In the genomic region with DNA sequence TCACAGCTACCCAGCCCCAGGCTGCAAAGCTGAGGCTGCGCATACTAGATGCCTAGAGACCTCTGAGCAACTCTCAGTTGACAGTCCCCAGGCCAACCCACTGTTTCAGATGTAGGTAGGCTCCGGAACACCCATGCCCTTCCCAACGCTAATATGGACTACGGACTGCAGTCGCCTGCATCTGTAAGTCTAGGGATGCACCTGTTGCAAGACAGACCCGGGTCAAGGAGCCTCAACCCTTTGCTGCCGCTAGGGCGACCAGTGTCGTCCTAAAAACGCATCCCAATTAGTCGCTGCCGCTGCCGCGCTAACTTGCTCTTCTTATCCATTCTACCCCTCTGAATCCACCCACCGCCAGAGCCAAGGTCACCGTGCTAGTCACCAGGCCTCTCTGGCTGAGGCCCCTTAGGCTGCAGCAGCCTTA, we compare ENCODE assay signal across 12 mouse cellular contexts. TPM values are rescaled to one million over a fixed set of nuclear protein-coding genes. Genes with fewer than 3 reads are reported as not detected.
DNase-seq lines count a peak whose midpoint lies in the region; ATAC-seq and TF ChIP-seq lines count a peak whose summit lies in the region.
"Had no signal": no experiment of that assay in that cellular context is flagged by ENCODE, and none has a peak within 500 bp of the region (broad histone marks: within the 10 kb centered on the region; RNA-seq: fewer than 3 reads in every experiment).

No protein-coding gene starts in this region.

- no peak overlapping the region for H3K27ac ChIP-seq in heart, embryonic 11.5 days (ENCODE audit: low read depth, low read length)
- H3K27ac ChIP-seq in hindbrain, embryonic 10.5 days: peak overlapping the region; percentile 78
- H3K27ac ChIP-seq in midbrain, embryonic 15.5 days: no peak overlapping the region
- H3K27ac ChIP-seq: embryonic facial prominence, embryonic 12.5 days had no signal

- H3K9ac ChIP-seq in heart, embryonic 11.5 days (ENCODE audit: low read depth, low read length): no peak overlapping the region
- H3K9ac ChIP-seq in midbrain, embryonic 15.5 days: no peak overlapping the region
- H3K9ac ChIP-seq: embryonic facial prominence, embryonic 12.5 days had no signal

- under 1% methylated on average over 16 of the region's 16 CpGs for WGBS in heart, embryonic 11.5 days (ENCODE audit: insufficient replicate concordance)
- WGBS in hindbrain, embryonic 10.5 days: under 1% methylated on average over 16 of the region's 16 CpGs
- under 1% methylated on average over 16 of the region's 16 CpGs for WGBS in midbrain, embryonic 15.5 days

- peaks cover 13% of the 10 kb centered on the region for H3K4me1 ChIP-seq in heart, embryonic 11.5 days (ENCODE audit: control insufficient read depth, insufficient read depth, low read length)
- H3K4me1 ChIP-seq in E14TG2a.4 (replicated peaks; ENCODE audit: low read depth, low read length): peaks cover 57% of the 10 kb centered on the region
- peaks cover 42% of the 10 kb centered on the region for H3K4me1 ChIP-seq in hindbrain, embryonic 10.5 days (replicated peaks)
- peaks cover 15% of the 10 kb centered on the region for H3K4me1 ChIP-seq in midbrain, embryonic 15.5 days

- H3K36me3 ChIP-seq in heart, embryonic 11.5 days (ENCODE audit: control insufficient read depth, insufficient read depth, low read length): no peaks in the 10 kb centered on the region
- H3K36me3 ChIP-seq in E14TG2a.4 (ENCODE audit: insufficient read depth, low read length): no peaks in the 10 kb centered on the region
- no peaks in the 10 kb centered on the region for H3K36me3 ChIP-seq in hindbrain, embryonic 10.5 days
- H3K36me3 ChIP-seq in midbrain, embryonic 15.5 days (replicated peaks): no peaks in the 10 kb centered on the region
- H3K36me3 ChIP-seq: embryonic facial prominence, embryonic 12.5 days had no signal

- H3K9me3 ChIP-seq in heart, embryonic 11.5 days (replicated peaks; ENCODE audit: control insufficient read depth, low read length): no peaks in the 10 kb centered on the region
- H3K9me3 ChIP-seq in E14TG2a.4 (ENCODE audit: low read length): no peaks in the 10 kb centered on the region
- H3K9me3 ChIP-seq in hindbrain, embryonic 10.5 days: no peaks in the 10 kb centered on the region
- no peaks in the 10 kb centered on the region for H3K9me3 ChIP-seq in midbrain, embryonic 15.5 days
- H3K9me3 ChIP-seq: embryonic facial prominence, embryonic 12.5 days had no signal

- no peak for TF ChIP-seq CTCF in E14TG2a.4 (conservative IDR thresholded peaks at IDR 0.05; ENCODE audit: low read length)

- H3K27me3 ChIP-seq in heart, embryonic 11.5 days (ENCODE audit: control insufficient read depth, insufficient read depth, low read length): peaks cover 68% of the 10 kb centered on the region
- H3K27me3 ChIP-seq in E14TG2a.4 (ENCODE audit: insufficient read depth, low read length): peaks cover 62% of the 10 kb centered on the region
- peaks cover 100% of the 10 kb centered on the region for H3K27me3 ChIP-seq in hindbrain, embryonic 10.5 days (ENCODE audit: insufficient read depth, poor library complexity, severe bottlenecking)
- H3K27me3 ChIP-seq in midbrain, embryonic 15.5 days (replicated peaks): peaks cover 78% of the 10 kb centered on the region

- peak overlapping the region; percentile 49 for H3K4me2 ChIP-seq in heart, embryonic 11.5 days
- H3K4me2 ChIP-seq in midbrain, embryonic 15.5 days: 0 out of 2 replicates have a peak overlapping the region, but pooled peaks have one; percentile 4

- DNase-seq in heart, adult 8-10 months (ENCODE audit: low spot score): no peak
- DNase-seq in hindbrain, embryonic 10.5 days (ENCODE audit: low spot score): peak; percentile 71
- no peak for DNase-seq in testis, postnatal 10 days (ENCODE audit: low spot score)
- no peak for DNase-seq in cerebellum, adult 11 months
- no peak for DNase-seq in adrenal gland, adult 2 months
- DNase-seq: adrenal gland, postnatal 25 days had no signal

- peak overlapping the region; percentile 18; the same call in 1 of the 2 replicates for H3K4me3 ChIP-seq in heart, embryonic 11.5 days (ENCODE audit: low read depth, low read length)
- peak overlapping the region; percentile 61 for H3K4me3 ChIP-seq in E14TG2a.4 (replicated peaks; ENCODE audit: low read length)
- peak overlapping the region; percentile 60 for H3K4me3 ChIP-seq in hindbrain, embryonic 10.5 days
- H3K4me3 ChIP-seq in midbrain, embryonic 15.5 days: no peak overlapping the region
- H3K4me3 ChIP-seq: embryonic facial prominence, embryonic 12.5 days had no signal

- ATAC-seq in heart, embryonic 11.5 days (replicated peaks; ENCODE audit: insufficient number of reproducible peaks, low FRiP score, low TSS enrichment): no peak
- peak; percentile 22; the same call in 1 of the 2 replicates for ATAC-seq in midbrain, embryonic 15.5 days (replicated peaks)

RNA-seq across cellular contexts. Expression of a gene that starts 3.4 kb away (rescaled TPM):
- polyA plus RNA-seq in heart, embryonic 11.5 days (2014; fragmentation: Nextera tagmentation; extraction: Ambion mirVana): 0.11 TPM in 1 of 2 replicates, not detected in the other
- not detected for total RNA-seq in heart, adult 8-10 months (2022)
- polyA plus RNA-seq in hindbrain, embryonic 10.5 days (2016; fragmentation: Nextera tagmentation; extraction: Ambion mirVana): 82.0 and 99.1 TPM in 2 replicates
- 1.6 and 2.7 TPM in 2 replicates for polyA plus RNA-seq in midbrain, embryonic 15.5 days (2015; fragmentation: Nextera tagmentation; extraction: Ambion mirVana)
- total RNA-seq in adrenal gland, adult 2 months (2021): not detected
- polyA plus RNA-seq in adrenal gland, adult 2 months (2012; rRNA removed): not detected in 2 replicates
- total RNA-seq: adrenal gland, postnatal 25 days; left cerebral cortex, postnatal 25 days had no signal
- polyA plus RNA-seq: small intestine, adult 2 months had no signal

Comparison
In these comparisons a context has a peak if more than half of its experiments do, and no peak if none do; other contexts are left out.
1. RNA of a gene that starts 3.4 kb away (polyA plus RNA-seq): 82.0 to 99.1 TPM in hindbrain, embryonic 10.5 days; 1.6 to 2.7 TPM in midbrain, embryonic 15.5 days, 0.11 TPM in heart, embryonic 11.5 days and not detected in adrenal gland, adult 2 months; every median in the first group is over 10 times any median in the second.